Mouse (Mus musculus) cerebellum, adult 2 months (tissue): Measurements from ENCODE around the gene Pnma1. TPM values are rescaled to one million over a fixed set of nuclear protein-coding genes. Genes with fewer than 3 reads are reported as not detected.

ENCODE experiments used
- DNase-seq, 2 experiments: peaks; one replicate each; pipeline ENCODE4 v3.0.0; 2021
- H3K27ac ChIP-seq: fragments of 200-500 bp; 2 replicates; pipeline ENCODE4 v1.5.1; 2012; ENCODE audit warnings: low read length, control low read depth, inconsistent platforms; ENCODE audit not compliant: insufficient read depth
- H3K27me3 ChIP-seq: fragments of 200-500 bp; 2 replicates; pipeline ENCODE4 v1.6.1; 2012; ENCODE audit warnings: inconsistent platforms, mild to moderate bottlenecking, low read length, moderate library complexity; ENCODE audit not compliant: control insufficient read depth, insufficient read depth
- H3K4me1 ChIP-seq: fragments of 200-500 bp; 2 replicates; pipeline ENCODE4 v1.6.1; 2011; ENCODE audit warnings: low read length; ENCODE audit not compliant: control insufficient read depth, insufficient read depth
- H3K4me3 ChIP-seq: fragments of 200-500 bp; replicated peaks from 2 replicates; pipeline ENCODE3; 2011; ENCODE audit warnings: mild to moderate bottlenecking, low read depth, low read length, control low read depth; ENCODE audit not compliant: insufficient read depth
- CTCF ChIP-seq: fragments of 200-500 bp; IDR thresholded peaks from 2 replicates; pipeline ENCODE4 v1.5.1; 2011; ENCODE audit warnings: low read depth, mild to moderate bottlenecking, control low read depth, low read length, moderate library complexity, borderline replicate concordance; ENCODE audit not compliant: insufficient read depth
- POLR2A ChIP-seq: fragments of 200-500 bp; IDR thresholded peaks from 2 replicates; pipeline ENCODE4 v1.6.1; 2011; ENCODE audit warnings: low read length, control low read depth, borderline replicate concordance; ENCODE audit not compliant: insufficient read depth
- WGBS: fragments of 180-500 bp; shearing (Covaris S2); methylation state at CpG from one replicate; pipeline ENCODE4 v1.1.7; 2018; 5-methylcytosine and 5-hydroxymethylcytosine counted together
- polyA plus RNA-seq: library from polyadenylated mRNA; depleted of rRNA; stranded (reverse); fragments of >200 nt; gene quantifications from 2 replicates; pipeline ENCODE4 v1.2.3, GENCODE M21; 2012

Pnma1 gene
- polyA plus RNA-seq, 1 experiment, result 0.84 TPM

GRCm38 (mm10) chr12:84176126-84176769 lies 28.0 kb upstream of the Pnma1 start:
- H3K4me1 ChIP-seq, result peaks cover 60% of the 10 kb centered on the region
- peak overlapping the region; percentile 67 for H3K4me3 ChIP-seq
- no peaks in the 10 kb centered on the region for H3K27me3 ChIP-seq
- peak; percentile 33 to 45 for DNase-seq
- WGBS, result 24% methylated on average over 13 of the region's 13 CpGs
- no peak for TF ChIP-seq CTCF
- TF ChIP-seq POLR2A, result no peak
- peak overlapping the region; percentile 88 for H3K27ac ChIP-seq

- Histone ChIP-seq H3K27ac (peak overlapping the region; percentile 88), H3K27me3 (no peaks in the 10 kb centered on the region), H3K4me1 (peaks cover 54% of the 10 kb centered on the region), H3K4me3 (peak overlapping the region; percentile 67)
- 2% methylated on average over 20 of the region's 20 CpGs for WGBS
- no peak for TF ChIP-seq CTCF
- peak; percentile 37; the same call in 1 of the 2 replicates for TF ChIP-seq POLR2A
- peak; percentile 83 to 85 for DNase-seq
Observed at GRCm38 (mm10) chr12:84175659-84176061, 27.4 kb upstream of the Pnma1 start.

- DNase-seq, result no peak
- Histone ChIP-seq H3K27me3 (no peaks in the 10 kb centered on the region), H3K4me1 (peaks cover 47% of the 10 kb centered on the region), H3K27ac (peak overlapping the region; percentile 19; the same call in 1 of the 2 replicates), H3K4me3 (no peak overlapping the region)
- no peak for TF ChIP-seq POLR2A
- 76% methylated on average over 6 of the region's 6 CpGs for WGBS
Observed at GRCm38 (mm10) chr12:84174871-84175270, 26.6 kb upstream of the Pnma1 start.

GRCm38 (mm10) chr12:84174190-84174811 lies 26.0 kb upstream of the Pnma1 start:
- DNase-seq, result peak; percentile 56 to 59
- WGBS, result 35% methylated on average over 9 of the region's 9 CpGs
- Histone ChIP-seq H3K4me3 (no peak overlapping the region), H3K27me3 (no peaks in the 10 kb centered on the region), H3K4me1 (peaks cover 45% of the 10 kb centered on the region), H3K27ac (no peak overlapping the region)
- TF ChIP-seq POLR2A (no peak), CTCF (no peak)

GRCm38 (mm10) chr12:84173309-84173915 lies 25.1 kb upstream of the Pnma1 start:
- 74% methylated on average over 13 of the region's 13 CpGs for WGBS
- TF ChIP-seq CTCF (no peak), POLR2A (no peak)
- peaks cover 48% of the 10 kb centered on the region for H3K4me1 ChIP-seq
- no peak for DNase-seq
- no peak overlapping the region for H3K27ac ChIP-seq
- H3K4me3 ChIP-seq, result no peak overlapping the region
- H3K27me3 ChIP-seq, result no peaks in the 10 kb centered on the region

- H3K4me1 ChIP-seq, result peaks cover 49% of the 10 kb centered on the region
- TF ChIP-seq POLR2A, result no peak
- TF ChIP-seq CTCF, result no peak
- H3K27ac ChIP-seq, result no peak overlapping the region
- H3K27me3 ChIP-seq, result no peaks in the 10 kb centered on the region
- WGBS, result 14% methylated on average over 17 of the region's 17 CpGs
- DNase-seq, result peak; percentile 70 to 72
- H3K4me3 ChIP-seq, result no peak overlapping the region
Observed at GRCm38 (mm10) chr12:84172862-84173261, 24.6 kb upstream of the Pnma1 start.

GRCm38 (mm10) chr12:84172216-84172615 lies 23.9 kb upstream of the Pnma1 start:
- Histone ChIP-seq H3K27me3 (no peaks in the 10 kb centered on the region), H3K4me1 (peaks cover 46% of the 10 kb centered on the region), H3K4me3 (no peak overlapping the region), H3K27ac (no peak overlapping the region)
- 69% methylated on average over 3 of the region's 3 CpGs for WGBS
- no peak for DNase-seq
- TF ChIP-seq CTCF (no peak), POLR2A (no peak)

GRCm38 (mm10) chr12:84170610-84171009 lies 22.3 kb upstream of the Pnma1 start:
- no peak overlapping the region for H3K4me3 ChIP-seq
- no peak overlapping the region for H3K27ac ChIP-seq
- WGBS, result 87% methylated on average over 10 of the region's 10 CpGs
- DNase-seq, result no peak
- peaks cover 35% of the 10 kb centered on the region for H3K4me1 ChIP-seq
- TF ChIP-seq CTCF (no peak), POLR2A (no peak)
- no peaks in the 10 kb centered on the region for H3K27me3 ChIP-seq
